In the genomic region with DNA sequence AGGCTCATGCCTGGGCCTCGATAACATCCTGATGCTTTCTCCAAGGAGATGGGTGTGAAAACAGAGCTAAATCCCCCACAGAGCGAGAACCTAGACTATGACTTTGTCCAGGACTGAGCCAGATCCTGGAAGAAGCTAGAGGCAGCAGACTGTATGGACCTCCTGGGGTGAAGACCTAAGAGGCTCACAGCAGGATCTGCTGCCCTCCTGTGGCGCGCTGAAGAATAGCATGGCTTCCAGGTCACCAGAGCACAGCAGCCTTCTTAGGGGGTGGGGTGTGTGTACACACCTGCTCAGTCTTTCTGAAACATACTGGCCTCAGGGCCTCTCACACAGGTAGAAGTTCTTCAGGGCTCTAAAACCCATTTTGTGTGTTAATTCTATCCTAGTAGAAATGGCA, we compare ENCODE assay signal across 8 mouse cellular contexts. TPM values are rescaled to one million over a fixed set of nuclear protein-coding genes. Genes with fewer than 3 reads are reported as not detected.
DNase-seq lines count a peak whose midpoint lies in the region; ATAC-seq lines count a peak whose summit lies in the region.

No protein-coding gene starts in this region.

- no peak overlapping the region for H3K4me2 ChIP-seq in forebrain, embryonic 16.5 days (ENCODE audit: low read length)
- H3K4me2 ChIP-seq in hindbrain, embryonic 12.5 days (replicated peaks): no peak overlapping the region

- peak; percentile 48 for DNase-seq in Muller cell, postnatal 12 days (ENCODE audit: inconsistent ontology term)
- peak; percentile 70 for DNase-seq in cerebellum, adult 11-12 months
- DNase-seq in layer of hippocampus, postnatal 10 days (ENCODE audit: low spot score in 2 of 2): peak; percentile 59 to 72
- peak; percentile 83 for DNase-seq in lung, postnatal 25 days (ENCODE audit: low spot score)
- peak; percentile 81 for DNase-seq in retina, postnatal 1 day
- peak; percentile 58 to 71 for DNase-seq in urinary bladder, postnatal 36 days (ENCODE audit: low spot score in 2 of 2)

- no peak overlapping the region for H3K27ac ChIP-seq in forebrain, embryonic 16.5 days (ENCODE audit: low read length)
- H3K27ac ChIP-seq in hindbrain, embryonic 12.5 days: no peak overlapping the region

- WGBS in forebrain, embryonic 16.5 days: 19% methylated on average over 4 of the region's 4 CpGs
- WGBS in hindbrain, embryonic 12.5 days: 26% methylated on average over 4 of the region's 4 CpGs

- no peaks in the 10 kb centered on the region for H3K36me3 ChIP-seq in forebrain, embryonic 16.5 days (ENCODE audit: control insufficient read depth, insufficient read depth)
- no peaks in the 10 kb centered on the region for H3K36me3 ChIP-seq in hindbrain, embryonic 12.5 days

- H3K9ac ChIP-seq in forebrain, embryonic 16.5 days (replicated peaks; ENCODE audit: low read depth, low read length): no peak overlapping the region
- no peak overlapping the region for H3K9ac ChIP-seq in hindbrain, embryonic 12.5 days

- H3K4me1 ChIP-seq in forebrain, embryonic 16.5 days (replicated peaks; ENCODE audit: control insufficient read depth, insufficient read depth, low read length): no peaks in the 10 kb centered on the region
- 0 out of 2 replicates have a peak, but pooled peaks cover 3% of the 10 kb centered on the region for H3K4me1 ChIP-seq in hindbrain, embryonic 12.5 days

- H3K9me3 ChIP-seq in forebrain, embryonic 16.5 days (ENCODE audit: control insufficient read depth, low read length): no peaks in the 10 kb centered on the region
- H3K9me3 ChIP-seq in hindbrain, embryonic 12.5 days (replicated peaks): no peaks in the 10 kb centered on the region

- no peak overlapping the region for H3K4me3 ChIP-seq in forebrain, embryonic 16.5 days (replicated peaks; ENCODE audit: low read length)
- H3K4me3 ChIP-seq in hindbrain, embryonic 12.5 days: no peak overlapping the region

- no peaks in the 10 kb centered on the region for H3K27me3 ChIP-seq in forebrain, embryonic 16.5 days (replicated peaks; ENCODE audit: control insufficient read depth, insufficient read depth, low read length)
- H3K27me3 ChIP-seq in hindbrain, embryonic 12.5 days: no peaks in the 10 kb centered on the region

- peak; percentile 58 for ATAC-seq in forebrain, embryonic 16.5 days
- peak; percentile 35; the same call in 1 of the 2 replicates for ATAC-seq in hindbrain, embryonic 12.5 days (ENCODE audit: low FRiP score)

RNA-seq across cellular contexts. Expression of gene Coq8a, which starts 15.6 kb away (rescaled TPM):
- 4.1 and 5.1 TPM in 2 replicates for polyA plus RNA-seq in forebrain, embryonic 16.5 days (2015; fragmentation: Nextera tagmentation; extraction: Ambion mirVana)
- polyA plus RNA-seq in hindbrain, embryonic 12.5 days (2016; fragmentation: Nextera tagmentation; extraction: Ambion mirVana): 2.4 and 2.7 TPM in 2 replicates
- 10 to 100 TPM; 20.2 to 20.5 TPM for total RNA-seq in layer of hippocampus, postnatal 10 days (2021)

RNA-seq across cellular contexts. Expression of gene Psen2, which starts 48.2 kb away (rescaled TPM):
- 11.5 and 14.7 TPM in 2 replicates for polyA plus RNA-seq in forebrain, embryonic 16.5 days (2015; fragmentation: Nextera tagmentation; extraction: Ambion mirVana)
- 10.3 and 10.4 TPM in 2 replicates for polyA plus RNA-seq in hindbrain, embryonic 12.5 days (2016; fragmentation: Nextera tagmentation; extraction: Ambion mirVana)
- total RNA-seq in layer of hippocampus, postnatal 10 days (2021): 10 to 100 TPM; 23.1 to 24.0 TPM
